Mouse (Mus musculus): ENCODE results near the gene Col6a1. TPM values are rescaled to one million over a fixed set of nuclear protein-coding genes. Genes with fewer than 3 reads are reported as not detected.
A peak's percentile ranks its signal among the peaks of the same experiment; 100 is the strongest.
"Not testable (repeated sequence)": the region's sequence is repeated elsewhere in the genome, so short reads cannot be mapped to it uniquely, and the experiment has no call there.

Gene Col6a1
- total RNA-seq (2022), result 10 to 100 TPM; 31.2 to 46.8 (median 38.5) TPM

GRCm38 (mm10) chr10:76725682-76726285 is at the start of gene Col6a1:
Gene Col6a1 (minus strand): TSS chr10:76726168.
- DNase-seq (ENCODE audit: low spot score in 2 of 2), result no peak

GRCm38 (mm10) chr10:76771624-76772023 is 45.7 kb upstream of the Col6a1 start:
- no peak for DNase-seq (ENCODE audit: low spot score in 2 of 2)

- DNase-seq (ENCODE audit: low spot score in 2 of 2), result no peak
Measured at GRCm38 (mm10) chr10:76771086-76771485, 45.1 kb upstream of the Col6a1 start.

GRCm38 (mm10) chr10:76769581-76769980 is 43.6 kb upstream of the Col6a1 start:
- no peak for DNase-seq (ENCODE audit: low spot score in 2 of 2)

- no peak for DNase-seq (ENCODE audit: low spot score in 2 of 2)
Measured at GRCm38 (mm10) chr10:76766196-76766595, 40.2 kb upstream of the Col6a1 start.

- DNase-seq (ENCODE audit: low spot score in 2 of 2), result no peak
Measured at GRCm38 (mm10) chr10:76764927-76765326, 39.0 kb upstream of the Col6a1 start.

- peak; percentile 5 to 19 for DNase-seq (ENCODE audit: low spot score in 2 of 2)
Measured at GRCm38 (mm10) chr10:76763016-76763415, 37.0 kb upstream of the Col6a1 start.

- DNase-seq (ENCODE audit: low spot score in 2 of 2), result no peak
Measured at GRCm38 (mm10) chr10:76762411-76762810, 36.4 kb upstream of the Col6a1 start.

- DNase-seq (ENCODE audit: low spot score in 2 of 2), result no peak
Measured at GRCm38 (mm10) chr10:76759878-76760277, 33.9 kb upstream of the Col6a1 start.

GRCm38 (mm10) chr10:76753640-76754039 is 27.7 kb upstream of the Col6a1 start:
- no peak for DNase-seq (ENCODE audit: low spot score in 2 of 2)

GRCm38 (mm10) chr10:76744267-76744666 is 18.3 kb upstream of the Col6a1 start:
- DNase-seq (ENCODE audit: low spot score in 2 of 2), result not testable (repeated sequence)

GRCm38 (mm10) chr10:76736764-76737163 is 10.8 kb upstream of the Col6a1 start:
- no peak for DNase-seq (ENCODE audit: low spot score in 2 of 2)

GRCm38 (mm10) chr10:76734979-76735378 is 9.0 kb upstream of the Col6a1 start:
- DNase-seq (ENCODE audit: low spot score in 2 of 2), result peak; percentile 63 to 89

GRCm38 (mm10) chr10:76733677-76734068 is 7.7 kb upstream of the Col6a1 start:
- peak in 1 of 2 experiments; percentile 1 for DNase-seq (ENCODE audit: low spot score in 2 of 2)

GRCm38 (mm10) chr10:76732881-76733676 is 7.1 kb upstream of the Col6a1 start:
- peak; percentile 53 to 63 for DNase-seq (ENCODE audit: low spot score in 2 of 2)

- DNase-seq (ENCODE audit: low spot score in 2 of 2), result peak in 1 of 2 experiments; percentile 1
Measured at GRCm38 (mm10) chr10:76732391-76732790, 6.4 kb upstream of the Col6a1 start.

- peak in 1 of 2 experiments; percentile 3 for DNase-seq (ENCODE audit: low spot score in 2 of 2)
Measured at GRCm38 (mm10) chr10:76731621-76732239, 5.8 kb upstream of the Col6a1 start.

- peak; percentile 67 to 79 for DNase-seq (ENCODE audit: low spot score in 2 of 2)
Measured at GRCm38 (mm10) chr10:76729631-76730620, 4.0 kb upstream of the Col6a1 start.

- peak in 1 of 2 experiments; percentile 51 for DNase-seq (ENCODE audit: low spot score in 2 of 2)
Measured at GRCm38 (mm10) chr10:76728369-76728768, 2.4 kb upstream of the Col6a1 start.

- DNase-seq (ENCODE audit: low spot score in 2 of 2), result peak in 1 of 2 experiments; percentile 1
Measured at GRCm38 (mm10) chr10:76727301-76727700, 1.3 kb upstream of the Col6a1 start.

GRCm38 (mm10) chr10:76726866-76727265 is 898 bp upstream of the Col6a1 start:
- DNase-seq (ENCODE audit: low spot score in 2 of 2), result no peak

All from layer of hippocampus, adult 8-10 months (tissue).